Mouse (Mus musculus): ENCODE data around the gene Rassf3. TPM values are rescaled to one million over a fixed set of nuclear protein-coding genes. Genes with fewer than 3 reads are reported as not detected.
A peak's percentile ranks its signal among the peaks of the same experiment; 100 is the strongest.

The Rassf3 gene
- total and polyA plus RNA-seq, 2 experiments: 13.4 to 20.0 TPM

DNA sequence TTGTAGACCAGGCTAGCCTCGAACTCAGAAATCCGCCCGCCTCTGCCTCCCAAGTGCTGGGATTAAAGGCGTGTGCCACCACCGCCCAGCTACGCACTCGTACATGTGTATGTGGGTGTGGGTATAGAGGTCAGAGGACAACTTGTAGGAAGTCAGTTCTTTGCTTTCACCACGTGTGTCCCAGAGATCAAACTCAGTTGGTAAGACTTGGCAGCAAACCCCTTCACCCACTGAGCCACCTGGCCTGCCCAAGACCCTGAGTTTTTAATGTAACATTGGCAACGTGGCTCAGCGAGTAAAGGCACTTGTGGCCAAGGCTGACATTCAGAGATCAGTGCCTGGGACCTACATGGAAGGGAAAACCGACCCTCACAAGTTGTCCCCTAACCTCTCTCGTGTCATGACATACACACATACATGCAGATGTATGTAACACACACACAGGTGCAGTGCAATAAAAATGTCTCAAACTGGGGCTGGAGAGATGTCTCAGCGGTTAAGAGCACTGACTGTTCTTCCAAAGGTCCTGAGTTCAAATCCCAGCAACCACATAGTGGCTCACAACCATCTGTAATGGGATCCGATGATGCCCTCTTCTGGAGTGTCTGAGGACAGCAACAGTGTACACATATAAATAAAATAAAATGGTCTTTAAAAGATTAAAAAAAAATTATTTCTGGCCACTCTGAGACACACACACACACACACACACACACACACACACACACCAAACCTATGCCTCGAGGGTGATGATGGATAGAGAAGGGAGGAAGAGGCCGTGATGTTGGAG, 31.8 kb upstream of the Rassf3 start:
- H3K36me3 ChIP-seq (ENCODE audit: control insufficient read depth, insufficient read depth, low read length): no peaks in the 10 kb centered on the region
- DNase-seq (ENCODE audit: extremely low read depth, low read depth, low spot score): no peak
- no peaks in the 10 kb centered on the region for H3K79me2 ChIP-seq (ENCODE audit: control insufficient read depth, insufficient read depth, low read length)
- H3K4me1 ChIP-seq (ENCODE audit: control insufficient read depth, insufficient read depth, low read length): 0 out of 2 replicates have a peak, but pooled peaks cover 2% of the 10 kb centered on the region
- no peak overlapping the region for H3K27ac ChIP-seq (replicated peaks; ENCODE audit: insufficient read depth, low read depth, low read length)
- TF ChIP-seq CTCF (IDR thresholded peaks at IDR 0.05; ENCODE audit: low read depth, low read length) (no peak), POLR2A (IDR thresholded peaks at IDR 0.05; ENCODE audit: extremely low read depth, insufficient read depth, low read length) (no peak)
- no peak overlapping the region for H3K9ac ChIP-seq (ENCODE audit: low read depth, low read length)
- 92% methylated on average over 16 of the region's 16 CpGs for WGBS
- H3K4me3 ChIP-seq (ENCODE audit: insufficient read depth, low read depth, low read length): no peak overlapping the region
- H3K27me3 ChIP-seq (ENCODE audit: control insufficient read depth, insufficient read depth, low read length): no peaks in the 10 kb centered on the region

DNA sequence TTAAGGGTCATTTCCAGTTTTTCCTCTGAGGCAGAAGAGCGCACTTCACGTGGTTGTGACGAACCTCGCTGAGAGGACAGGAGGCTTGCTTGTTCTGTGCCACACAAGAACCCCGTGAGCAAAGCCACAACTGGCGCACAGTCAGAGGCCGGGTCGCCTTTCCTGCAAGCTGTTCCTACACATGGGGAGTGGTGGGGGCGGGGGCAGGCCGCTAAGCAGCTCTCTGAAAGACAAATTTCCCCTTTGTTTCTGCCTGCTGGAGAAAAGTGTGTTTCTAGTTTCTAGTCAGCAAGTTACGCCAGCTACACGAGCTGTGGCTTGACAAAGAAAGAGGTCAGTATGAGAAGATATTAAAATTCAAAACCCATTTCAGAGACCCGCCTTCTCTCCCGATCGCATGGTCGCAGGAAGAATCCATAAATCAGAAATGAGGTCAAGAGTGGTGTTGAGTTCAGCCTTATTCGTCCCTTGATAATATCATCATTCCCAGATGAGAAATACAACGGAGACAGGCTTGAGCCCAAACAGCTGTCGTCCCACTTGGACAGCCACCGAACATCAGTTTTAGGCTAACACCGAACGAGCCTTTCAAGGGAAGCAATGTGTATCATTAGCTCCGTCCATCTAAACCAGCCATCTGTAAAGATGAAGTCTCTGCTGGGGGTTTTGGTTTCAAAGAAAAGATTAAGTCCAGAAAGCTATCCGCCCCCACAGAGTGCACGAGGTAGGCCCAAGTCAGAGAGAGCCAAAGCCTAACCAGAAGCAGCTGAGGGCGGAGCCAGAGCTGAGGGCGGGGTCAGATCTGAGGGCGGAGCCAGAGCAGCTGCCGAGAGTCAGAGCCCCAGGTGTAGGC, 30.8 kb upstream of the Rassf3 start:
- H3K4me3 ChIP-seq (ENCODE audit: insufficient read depth, low read depth, low read length): no peak overlapping the region
- 0 out of 2 replicates have a peak, but pooled peaks cover 2% of the 10 kb centered on the region for H3K4me1 ChIP-seq (ENCODE audit: control insufficient read depth, insufficient read depth, low read length)
- H3K79me2 ChIP-seq (ENCODE audit: control insufficient read depth, insufficient read depth, low read length): no peaks in the 10 kb centered on the region
- H3K27me3 ChIP-seq (ENCODE audit: control insufficient read depth, insufficient read depth, low read length): no peaks in the 10 kb centered on the region
- TF ChIP-seq POLR2A (IDR thresholded peaks at IDR 0.05; ENCODE audit: extremely low read depth, insufficient read depth, low read length) (no peak), CTCF (IDR thresholded peaks at IDR 0.05; ENCODE audit: low read depth, low read length) (no peak)
- H3K36me3 ChIP-seq (ENCODE audit: control insufficient read depth, insufficient read depth, low read length): no peaks in the 10 kb centered on the region
- DNase-seq (ENCODE audit: extremely low read depth, low read depth, low spot score): no peak
- 66% methylated on average over 29 of the region's 29 CpGs for WGBS
- no peak overlapping the region for H3K9ac ChIP-seq (ENCODE audit: low read depth, low read length)
- no peak overlapping the region for H3K27ac ChIP-seq (replicated peaks; ENCODE audit: insufficient read depth, low read depth, low read length)

DNA sequence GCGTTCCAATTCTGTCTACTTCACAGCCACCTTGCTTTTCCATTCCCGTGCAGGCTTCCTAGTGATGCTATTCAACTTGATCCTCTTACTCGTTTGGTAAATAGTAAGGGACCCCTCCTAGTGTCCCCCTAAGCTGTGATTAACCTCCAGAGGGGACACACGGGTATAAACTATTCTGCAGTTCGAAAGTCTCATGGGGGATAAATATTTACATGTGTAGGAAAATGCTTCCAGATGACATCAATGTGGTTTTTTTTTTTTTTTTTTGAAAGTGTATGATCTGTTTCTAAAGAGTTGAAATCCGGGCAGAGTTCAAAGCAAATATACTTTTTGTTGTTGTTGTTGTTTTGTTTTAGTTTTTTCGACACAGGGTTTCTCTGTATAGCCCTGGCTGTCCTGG, 29.8 kb upstream of the Rassf3 start:
- 74% methylated on average over 7 of the region's 7 CpGs for whole genome bisulfite sequencing
- Histone ChIP-seq H3K79me2 (ENCODE audit: control insufficient read depth, insufficient read depth, low read length) (no peaks in the 10 kb centered on the region), H3K27me3 (ENCODE audit: control insufficient read depth, insufficient read depth, low read length) (no peaks in the 10 kb centered on the region), H3K4me1 (ENCODE audit: control insufficient read depth, insufficient read depth, low read length) (0 out of 2 replicates have a peak, but pooled peaks cover 2% of the 10 kb centered on the region), H3K9ac (ENCODE audit: low read depth, low read length) (no peak overlapping the region), H3K4me3 (ENCODE audit: insufficient read depth, low read depth, low read length) (no peak overlapping the region), H3K27ac (replicated peaks; ENCODE audit: insufficient read depth, low read depth, low read length) (peak overlapping the region; percentile 24; the same call in 1 of the 2 replicates), H3K36me3 (ENCODE audit: control insufficient read depth, insufficient read depth, low read length) (no peaks in the 10 kb centered on the region)
- no peak for DNase-seq (ENCODE audit: extremely low read depth, low read depth, low spot score)
- TF ChIP-seq CTCF (IDR thresholded peaks at IDR 0.05; ENCODE audit: low read depth, low read length) (no peak), POLR2A (IDR thresholded peaks at IDR 0.05; ENCODE audit: extremely low read depth, insufficient read depth, low read length) (no peak)

GRCm38 (mm10) chr10:121504973-121505911, 29.1 kb upstream of the Rassf3 start:
- Histone ChIP-seq H3K36me3 (ENCODE audit: control insufficient read depth, insufficient read depth, low read length) (no peaks in the 10 kb centered on the region), H3K4me3 (ENCODE audit: insufficient read depth, low read depth, low read length) (peak overlapping the region; percentile 23), H3K27ac (replicated peaks; ENCODE audit: insufficient read depth, low read depth, low read length) (peak overlapping the region; percentile 24), H3K4me1 (ENCODE audit: control insufficient read depth, insufficient read depth, low read length) (0 out of 2 replicates have a peak, but pooled peaks cover 2% of the 10 kb centered on the region), H3K9ac (ENCODE audit: low read depth, low read length) (peak overlapping the region; percentile 36), H3K27me3 (ENCODE audit: control insufficient read depth, insufficient read depth, low read length) (no peaks in the 10 kb centered on the region), H3K79me2 (ENCODE audit: control insufficient read depth, insufficient read depth, low read length) (no peaks in the 10 kb centered on the region)
- WGBS: 32% methylated on average over 35 of the region's 35 CpGs
- peak; percentile 76 for DNase-seq (ENCODE audit: extremely low read depth, low read depth, low spot score)
- TF ChIP-seq POLR2A (IDR thresholded peaks at IDR 0.05; ENCODE audit: extremely low read depth, insufficient read depth, low read length) (no peak), CTCF (IDR thresholded peaks at IDR 0.05; ENCODE audit: low read depth, low read length) (no peak)

- H3K27me3 ChIP-seq (ENCODE audit: control insufficient read depth, insufficient read depth, low read length): no peaks in the 10 kb centered on the region
- TF ChIP-seq CTCF (IDR thresholded peaks at IDR 0.05; ENCODE audit: low read depth, low read length) (no peak), POLR2A (IDR thresholded peaks at IDR 0.05; ENCODE audit: extremely low read depth, insufficient read depth, low read length) (no peak)
- WGBS: 86% methylated on average over 5 of the region's 5 CpGs
- no peak overlapping the region for H3K4me3 ChIP-seq (ENCODE audit: insufficient read depth, low read depth, low read length)
- H3K9ac ChIP-seq (ENCODE audit: low read depth, low read length): no peak overlapping the region
- H3K79me2 ChIP-seq (ENCODE audit: control insufficient read depth, insufficient read depth, low read length): no peaks in the 10 kb centered on the region
- H3K36me3 ChIP-seq (ENCODE audit: control insufficient read depth, insufficient read depth, low read length): no peaks in the 10 kb centered on the region
- peaks cover 7% of the 10 kb centered on the region for H3K4me1 ChIP-seq (ENCODE audit: control insufficient read depth, insufficient read depth, low read length)
- H3K27ac ChIP-seq (replicated peaks; ENCODE audit: insufficient read depth, low read depth, low read length): peak overlapping the region; percentile 33; the same call in 1 of the 2 replicates
- DNase-seq (ENCODE audit: extremely low read depth, low read depth, low spot score): no peak
These were observed 25.0 kb upstream of the Rassf3 start for GRCm38 (mm10) chr10:121501160-121501559.
